Mouse (Mus musculus): ENCODE measurements around the gene Rasgef1b. TPM values are rescaled to one million over a fixed set of nuclear protein-coding genes. Genes with fewer than 3 reads are reported as not detected.

Gene Rasgef1b
- total RNA-seq, 2 experiments from 2014 or later, result 0.36 to 0.37 TPM

- intact Hi-C loops (cut with DNase I), result no loop called here
- no peak for DNase-seq
Measured at GRCm38 (mm10) chr5:99278364-99278763, 450.5 kb downstream of the Rasgef1b start.

GRCm38 (mm10) chr5:99277536-99277935 lies 451.3 kb downstream of the Rasgef1b start:
- intact Hi-C loops (cut with DNase I), result no loop called here
- DNase-seq, result no peak

- DNase-seq, result no peak
- intact Hi-C loops (cut with DNase I), result no loop called here
Measured at GRCm38 (mm10) chr5:99274119-99274563, 454.7 kb downstream of the Rasgef1b start.

GRCm38 (mm10) chr5:99271531-99271930 lies 457.3 kb downstream of the Rasgef1b start:
- no peak for DNase-seq
- intact Hi-C loops (cut with DNase I), result no loop called here

GRCm38 (mm10) chr5:99269131-99269530 lies 459.7 kb downstream of the Rasgef1b start:
- no peak for DNase-seq
- intact Hi-C loops (cut with DNase I), result no loop called here

- DNase-seq, result no peak
- intact Hi-C loops (cut with DNase I), result no loop called here
Measured at GRCm38 (mm10) chr5:99267338-99267737, 461.5 kb downstream of the Rasgef1b start.

- DNase-seq, result no peak
- intact Hi-C loops (cut with DNase I), result no loop called here
Measured at GRCm38 (mm10) chr5:99266301-99266700, 462.6 kb downstream of the Rasgef1b start.

GRCm38 (mm10) chr5:99262197-99262920 lies 466.5 kb downstream of the Rasgef1b start:
- intact Hi-C loops (cut with DNase I), result no loop called here

GRCm38 (mm10) chr5:99261121-99261724 lies 467.6 kb downstream of the Rasgef1b start:
- intact Hi-C loops (cut with DNase I), result no loop called here
- DNase-seq, result no peak

More at GRCm38 (mm10) chr5:99262197-99262920, 466.5 kb downstream of the Rasgef1b start:
- DNase-seq, result no peak

- DNase-seq, result no peak
- intact Hi-C loops (cut with DNase I), result loop anchor here (10.0 kb wide), 1 partner anchor 637 kb away; no protein-coding TSS in a partner anchor
Measured at GRCm38 (mm10) chr5:99258003-99258500, 470.8 kb downstream of the Rasgef1b start.

- intact Hi-C loops (cut with DNase I), result loop anchor here (10.0 kb wide), 1 partner anchor 642 kb away; no protein-coding TSS in a partner anchor
- DNase-seq, result peak; percentile 89 to 94
Measured at GRCm38 (mm10) chr5:99252203-99253135, 476.4 kb downstream of the Rasgef1b start.

- intact Hi-C loops (cut with DNase I), result loop anchor here (10.0 kb wide), 1 partner anchor 643 kb away; no protein-coding TSS in a partner anchor
- no peak for DNase-seq
Measured at GRCm38 (mm10) chr5:99251379-99252202, 477.3 kb downstream of the Rasgef1b start.

GRCm38 (mm10) chr5:99250820-99251219 lies 478.0 kb downstream of the Rasgef1b start:
- intact Hi-C loops (cut with DNase I), result loop anchor here (10.0 kb wide), 1 partner anchor 644 kb away; no protein-coding TSS in a partner anchor
- DNase-seq, result no peak

GRCm38 (mm10) chr5:99248501-99248900 lies 480.4 kb downstream of the Rasgef1b start:
- DNase-seq, result peak; percentile 93 to 96
- intact Hi-C loops (cut with DNase I), result loop anchor here (10.0 kb wide), 1 partner anchor 456 kb away; no protein-coding TSS in a partner anchor

GRCm38 (mm10) chr5:99247915-99248314 lies 480.9 kb downstream of the Rasgef1b start:
- intact Hi-C loops (cut with DNase I), result loop anchor here (2.0 to 10.0 kb wide), 2 partner anchors 331 to 457 kb away; no protein-coding TSS in a partner anchor
- no peak for DNase-seq

- DNase-seq, result no peak
- intact Hi-C loops (cut with DNase I), result loop anchor here (2.0 to 10.0 kb wide), 2 partner anchors 331 to 457 kb away; no protein-coding TSS in a partner anchor
Measured at GRCm38 (mm10) chr5:99247441-99247840, 481.4 kb downstream of the Rasgef1b start.

GRCm38 (mm10) chr5:99246972-99247371 lies 481.9 kb downstream of the Rasgef1b start:
- intact Hi-C loops (cut with DNase I), result loop anchor here (2.0 to 10.0 kb wide), 2 partner anchors 332 to 458 kb away; no protein-coding TSS in a partner anchor
- DNase-seq, result no peak

- intact Hi-C loops (cut with DNase I), result loop anchor here (10.0 kb wide), 1 partner anchor 463 kb away; no protein-coding TSS in a partner anchor
- DNase-seq, result no peak
Measured at GRCm38 (mm10) chr5:99241988-99242740, 486.7 kb downstream of the Rasgef1b start.

All from gastrocnemius, postnatal 36 days (tissue).